Mouse (Mus musculus) CH12.LX (cell line): ENCODE measurements around the gene Prr5l. TPM values are rescaled to one million over a fixed set of nuclear protein-coding genes. Genes with fewer than 3 reads are reported as not detected.
A peak's percentile ranks its signal among the peaks of the same experiment; 100 is the strongest.

Experiments
- DNase-seq: peaks from one replicate; pipeline ENCODE4 v3.0.0-alpha.2; 2013; ENCODE audit errors: extremely low read depth
- H3K27ac ChIP-seq: 2 replicates; pipeline ENCODE4 v1.5.1; 2012; ENCODE audit warnings: low read depth, mild to moderate bottlenecking, control low read depth, moderate library complexity; ENCODE audit not compliant: insufficient read depth
- H3K27me3 ChIP-seq: replicated peaks from 2 replicates; pipeline ENCODE3; 2012; ENCODE audit warnings: inconsistent platforms
- H3K36me3 ChIP-seq, 2 experiments: replicated peaks in 1 of 2; 2 replicates each; pipeline versions ENCODE3 to v1.6.1; 2012; ENCODE audit warnings: inconsistent platforms in 1 of 2, low read length in 1 of 2, mild to moderate bottlenecking in 1 of 2, mixed read lengths in 1 of 2, moderate library complexity in 1 of 2; ENCODE audit not compliant: control insufficient read depth in 1 of 2, insufficient read depth in 1 of 2
- H3K4me1 ChIP-seq, 2 experiments: 2 replicates each; pipeline ENCODE4 v1.6.1; 2012; ENCODE audit warnings: inconsistent platforms in 1 of 2, moderate library complexity in 1 of 2; ENCODE audit not compliant: insufficient read depth in 2 of 2, control insufficient read depth in 1 of 2
- H3K4me2 ChIP-seq: 2 replicates; pipeline ENCODE4 v1.6.1; 2012; ENCODE audit warnings: low read depth, mild to moderate bottlenecking, control low read depth; ENCODE audit not compliant: poor library complexity, insufficient read depth, severe bottlenecking
- H3K4me3 ChIP-seq, 3 experiments: fragments of 150-350 bp in 1 of 3; sonication (generic) in 1 of 3; replicated peaks in 1 of 3; 2 replicates each; pipeline versions ENCODE3 to v1.5.1; 2011 to 2012; ENCODE audit warnings: low read depth in 2 of 3, low read length in 2 of 3, mild to moderate bottlenecking in 2 of 3, moderate library complexity in 2 of 3, control low read depth in 1 of 3, improper control_type of control experiment in 1 of 3, inconsistent platforms in 1 of 3, mixed read lengths in 1 of 3; ENCODE audit not compliant: poor library complexity in 1 of 3
- H3K79me2 ChIP-seq: replicated peaks from 2 replicates; pipeline ENCODE4 v1.6.1; 2012; ENCODE audit warnings: mild to moderate bottlenecking, moderate library complexity; ENCODE audit not compliant: control insufficient read depth, poor library complexity, insufficient read depth, severe bottlenecking; ENCODE audit errors: extremely low read depth
- H3K9ac ChIP-seq: 2 replicates; pipeline ENCODE4 v1.6.1; 2012; ENCODE audit warnings: low read depth, mild to moderate bottlenecking, control low read depth, moderate library complexity; ENCODE audit not compliant: insufficient read depth
- H3K9me3 ChIP-seq: replicated peaks from 2 replicates; pipeline ENCODE3; 2012; ENCODE audit warnings: low read length, inconsistent platforms, mixed read lengths
- BHLHE40 ChIP-seq: IDR thresholded peaks from 2 replicates; pipeline ENCODE4 v1.6.1; 2011; ENCODE audit warnings: mild to moderate bottlenecking, low read depth, low read length, improper control_type of control experiment
- CHD1 ChIP-seq: IDR thresholded peaks from 2 replicates; pipeline ENCODE4 v1.6.1; 2012; ENCODE audit warnings: low read depth, low read length, improper control_type of control experiment, inconsistent platforms
- CTCF ChIP-seq, 2 experiments: IDR thresholded peaks in 1 of 2; conservative IDR thresholded peaks in 1 of 2; 2 replicates each; pipeline ENCODE4 v1.5.1; 2011 to 2012; ENCODE audit warnings: low read depth in 2 of 2, low read length in 2 of 2, improper control_type of control experiment in 1 of 2, inconsistent platforms in 1 of 2, mild to moderate bottlenecking in 1 of 2, moderate library complexity in 1 of 2
- EP300 ChIP-seq: IDR thresholded peaks from 2 replicates; pipeline ENCODE4 v1.6.1; 2011; ENCODE audit warnings: low read length, improper control_type of control experiment
- ETS1 ChIP-seq: conservative IDR thresholded peaks from 2 replicates; pipeline ENCODE4 v1.6.1; 2012; ENCODE audit warnings: low read depth, mild to moderate bottlenecking, inconsistent platforms, low read length, improper control_type of control experiment, moderate library complexity
- GABPA ChIP-seq: IDR thresholded peaks from 2 replicates; pipeline ENCODE4 v1.6.1; 2012; ENCODE audit warnings: low read depth, low read length, improper control_type of control experiment, inconsistent platforms; ENCODE audit not compliant: insufficient replicate concordance
- HCFC1 ChIP-seq: IDR thresholded peaks from 2 replicates; pipeline ENCODE4 v1.6.1; 2012; ENCODE audit warnings: low read depth, mild to moderate bottlenecking, inconsistent platforms, low read length, improper control_type of control experiment
- IRF4 ChIP-seq: IDR thresholded peaks from 2 replicates; pipeline ENCODE4 v1.6.1; 2014; ENCODE audit warnings: low read depth, mild to moderate bottlenecking, inconsistent platforms, low read length, improper control_type of control experiment
- JUN ChIP-seq: IDR thresholded peaks from 2 replicates; pipeline ENCODE4 v1.6.1; 2011; ENCODE audit warnings: low read depth, mild to moderate bottlenecking, low read length, improper control_type of control experiment, moderate library complexity; ENCODE audit not compliant: insufficient read depth
- MAFK ChIP-seq: IDR thresholded peaks from 2 replicates; pipeline ENCODE4 v1.6.1; 2011; ENCODE audit warnings: low read length, improper control_type of control experiment; ENCODE audit not compliant: insufficient replicate concordance
- MAX ChIP-seq: IDR thresholded peaks from 2 replicates; pipeline ENCODE4 v1.6.1; 2011; ENCODE audit warnings: low read length, improper control_type of control experiment
- MXI1 ChIP-seq: IDR thresholded peaks from 2 replicates; pipeline ENCODE4 v1.6.1; 2011; ENCODE audit warnings: mild to moderate bottlenecking, low read depth, low read length, improper control_type of control experiment
- NRF1 ChIP-seq: IDR thresholded peaks from 2 replicates; pipeline ENCODE4 v1.6.1; 2014; ENCODE audit warnings: low read depth, mild to moderate bottlenecking, inconsistent platforms, low read length, improper control_type of control experiment, moderate library complexity
- POLR2A ChIP-seq: IDR thresholded peaks from 2 replicates; pipeline ENCODE4 v1.6.1; 2011; ENCODE audit warnings: low read depth, mild to moderate bottlenecking, improper control_type of control experiment, low read length
- POLR2AphosphoS2 ChIP-seq: IDR thresholded peaks from 2 replicates; pipeline ENCODE4 v1.6.1; 2011; ENCODE audit warnings: low read depth, low read length, improper control_type of control experiment
- RAD21 ChIP-seq: IDR thresholded peaks from 2 replicates; pipeline ENCODE4 v1.6.1; 2011; ENCODE audit warnings: low read depth, mild to moderate bottlenecking, low read length, improper control_type of control experiment, moderate library complexity
- SMC3 ChIP-seq: IDR thresholded peaks from 2 replicates; pipeline ENCODE4 v1.6.1; 2011; ENCODE audit warnings: low read depth, low read length, improper control_type of control experiment
- TBP ChIP-seq: conservative IDR thresholded peaks from 2 replicates; pipeline ENCODE4 v1.6.1; 2011; ENCODE audit warnings: low read depth, low read length, improper control_type of control experiment
- UBTF ChIP-seq: IDR thresholded peaks from 2 replicates; pipeline ENCODE4 v1.6.1; 2012; ENCODE audit warnings: low read depth, mild to moderate bottlenecking, inconsistent platforms, low read length, improper control_type of control experiment, moderate library complexity
- USF2 ChIP-seq: conservative IDR thresholded peaks from 2 replicates; pipeline ENCODE4 v1.6.1; 2011; ENCODE audit warnings: low read depth, low read length, improper control_type of control experiment
- ZNF384 ChIP-seq: IDR thresholded peaks from 2 replicates; pipeline ENCODE4 v1.6.1; 2012; ENCODE audit warnings: low read depth, low read length, improper control_type of control experiment, inconsistent platforms
- dilution Hi-C: fragments of 300-500 bp; cut with MboI; formaldehyde crosslinking; loops from 2 replicates; pipeline ENCODE4 v1.14.3; 2020; ENCODE audit warnings: low sequenced_read_pairs; ENCODE audit not compliant: extremely low pct_unique_long_range_greater_than_20kb, extremely low pct_ligation_motif_present
- in situ Hi-C: fragments of 300-500 bp; cut with MboI; formaldehyde crosslinking; loops from 3 replicates; pipeline ENCODE4 v1.14.3; 2019; ENCODE audit warnings: low sequenced_read_pairs, low pct_ligation_motif_present, low pct_unique_long_range_greater_than_20kb, mixed read lengths
- polyA plus RNA-seq: library from polyadenylated mRNA; unstranded; fragments of >175 nt; gene quantifications from 2 replicates; pipeline ENCODE4 v1.2.1, GENCODE M21; 2012; ENCODE audit warnings: low read depth; ENCODE audit not compliant: insufficient read length
- total RNA-seq, 2 experiments: library from RNA; depleted of rRNA; stranded (reverse); fragments of 300-350 nt in 1 of 2; fragments of >200 nt in 1 of 2; gene quantifications; 2 replicates each; pipeline ENCODE4 v1.2.3; 2012 to 2014

Prr5l gene
- total and polyA plus RNA-seq, 3 experiments = 0.21 to 0.93 TPM; not detected in 1

- in situ Hi-C loops = no loop called here
- TF ChIP-seq ETS1 = no peak
- TF ChIP-seq BHLHE40 = no peak
- TF ChIP-seq HCFC1 = no peak
- TF ChIP-seq ZNF384 = no peak
- TF ChIP-seq POLR2A = no peak
- Histone ChIP-seq H3K79me2 (no peaks in the 10 kb centered on the region), H3K9me3 (no peaks in the 10 kb centered on the region), H3K4me3 (no peak overlapping the region), H3K36me3 (no peaks in the 10 kb centered on the region), H3K27ac (no peak overlapping the region), H3K4me1 (peaks cover 10 to 39% of the 10 kb centered on the region in 2 experiments), H3K27me3 (peaks cover 6% of the 10 kb centered on the region), H3K4me2 (peak overlapping the region; percentile 72), H3K9ac (peak overlapping the region; percentile 28)
- dilution Hi-C loops = no loop called here
- DNase-seq = no peak
Observed at GRCm38 (mm10) chr2:101754939-101755555, 127.8 kb downstream of the Prr5l start.

DNA sequence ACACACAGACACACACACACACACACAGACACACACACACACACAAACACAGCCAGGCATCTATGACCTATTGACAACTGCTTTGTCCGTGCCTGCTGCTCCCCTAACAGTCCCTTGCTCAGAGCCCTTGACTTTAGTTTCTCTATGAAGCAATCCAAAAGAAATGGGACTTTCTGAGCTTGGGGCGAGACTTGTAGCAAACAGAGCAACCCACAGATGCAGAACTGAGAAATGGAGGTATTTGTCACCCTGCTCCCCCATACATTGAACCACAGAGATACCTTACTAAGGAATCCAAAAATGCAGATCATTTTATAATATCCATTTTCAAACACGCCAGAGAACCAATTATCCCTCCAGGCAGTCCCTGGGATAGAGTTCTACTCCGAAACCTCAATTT is 128.4 kb downstream of the Prr5l start:
- no peak overlapping the region for H3K9ac ChIP-seq
- in situ Hi-C loops = no loop called here
- TF ChIP-seq CHD1 (no peak), SMC3 (no peak), EP300 (peak; percentile 69), TBP (no peak), POLR2AphosphoS2 (no peak), BHLHE40 (peak; percentile 48), MXI1 (0 out of 2 replicates have a peak, but pooled peaks have one; percentile 31), IRF4 (peak; percentile 76)
- TF ChIP-seq, all 38 proteins: peak for 4
- H3K27ac ChIP-seq = no peak overlapping the region
- H3K9me3 ChIP-seq = no peaks in the 10 kb centered on the region
- H3K4me2 ChIP-seq = peak overlapping the region; percentile 72
- no peaks in the 10 kb centered on the region for H3K79me2 ChIP-seq
- dilution Hi-C loops = no loop called here
- no peaks in the 10 kb centered on the region for H3K36me3 ChIP-seq
- no peak overlapping the region for H3K4me3 ChIP-seq
- H3K4me1 ChIP-seq = peaks cover 10 to 39% of the 10 kb centered on the region in 2 experiments
- peak; percentile 48 for DNase-seq
- H3K27me3 ChIP-seq = peaks cover 3% of the 10 kb centered on the region

- H3K27me3 ChIP-seq = no peaks in the 10 kb centered on the region
- dilution Hi-C loops = no loop called here
- H3K4me2 ChIP-seq = no peak overlapping the region
- no peak overlapping the region for H3K9ac ChIP-seq
- peaks cover 10 to 39% of the 10 kb centered on the region in 2 experiments for H3K4me1 ChIP-seq
- in situ Hi-C loops = no loop called here
- TF ChIP-seq USF2 (no peak), MXI1 (no peak), SMC3 (no peak), MAFK (no peak), ETS1 (no peak), NRF1 (no peak), MAX (no peak), CTCF (conservative IDR thresholded peaks at IDR 0.05 in 1 of 2, IDR thresholded peaks at IDR 0.05 in 1 of 2; ENCODE audit: low read depth in 2 of 2, low read length in 2 of 2) (no peak), RAD21 (no peak), UBTF (no peak), GABPA (no peak), JUN (no peak)
- H3K79me2 ChIP-seq = no peaks in the 10 kb centered on the region
- no peaks in the 10 kb centered on the region for H3K9me3 ChIP-seq
- H3K36me3 ChIP-seq = no peaks in the 10 kb centered on the region
- no peak overlapping the region for H3K27ac ChIP-seq
- H3K4me3 ChIP-seq = no peak overlapping the region
- DNase-seq = no peak
Observed at GRCm38 (mm10) chr2:101752979-101753378, 129.8 kb downstream of the Prr5l start.
